Mouse (Mus musculus) spleen, adult 2 months (tissue): Measurements from ENCODE around the gene Fcgbp. TPM values are rescaled to one million over a fixed set of nuclear protein-coding genes. Genes with fewer than 3 reads are reported as not detected.
A peak's percentile ranks its signal among the peaks of the same experiment; 100 is the strongest.
"Not testable (repeated sequence)": the region's sequence is repeated elsewhere in the genome, so short reads cannot be mapped to it uniquely, and the experiment has no call there.

Experiments
- DNase-seq, 2 experiments: peaks; one replicate each; pipeline versions ENCODE4 v3.0.0 to v3.0.0-alpha.2; 2012 to 2021; ENCODE audit warnings: low spot score in 2 of 2, low read depth in 1 of 2
- H3K27ac ChIP-seq: fragments of 200-500 bp; 2 replicates; pipeline ENCODE4 v1.5.1; 2012; ENCODE audit warnings: low read length, inconsistent platforms; ENCODE audit not compliant: insufficient read depth
- H3K27me3 ChIP-seq: fragments of 200-500 bp; 2 replicates; pipeline ENCODE4 v1.6.1; 2012; ENCODE audit warnings: mild to moderate bottlenecking, moderate library complexity, low read length, inconsistent platforms; ENCODE audit not compliant: control insufficient read depth, insufficient read depth
- H3K36me3 ChIP-seq: fragments of 200-500 bp; 2 replicates; pipeline ENCODE4 v1.6.1; 2012; ENCODE audit warnings: mild to moderate bottlenecking, low read length, inconsistent platforms; ENCODE audit not compliant: control insufficient read depth, insufficient read depth
- H3K4me1 ChIP-seq: fragments of 200-500 bp; 2 replicates; pipeline ENCODE4 v1.6.1; 2011; ENCODE audit warnings: inconsistent platforms; ENCODE audit not compliant: control insufficient read depth, insufficient read depth, insufficient read length
- H3K4me3 ChIP-seq: fragments of 200-500 bp; 2 replicates; pipeline ENCODE4 v1.5.1; 2011; ENCODE audit warnings: mild to moderate bottlenecking, inconsistent platforms; ENCODE audit not compliant: insufficient read depth, insufficient read length; ENCODE audit errors: extremely low read depth
- CTCF ChIP-seq: fragments of 200-500 bp; IDR thresholded peaks from 2 replicates; pipeline ENCODE4 v1.5.1; 2011; ENCODE audit warnings: mild to moderate bottlenecking, inconsistent platforms; ENCODE audit not compliant: insufficient read depth, insufficient read length, insufficient replicate concordance; ENCODE audit errors: extremely low read depth
- POLR2A ChIP-seq: fragments of 200-500 bp; IDR thresholded peaks from 2 replicates; pipeline ENCODE4 v1.6.1; 2011; ENCODE audit warnings: low read depth, low read length, inconsistent platforms
- WGBS: fragments of 180-500 bp; shearing (Covaris S2); methylation state at CpG from one replicate; pipeline ENCODE4 v1.1.7; 2018; 5-methylcytosine and 5-hydroxymethylcytosine counted together
- polyA plus RNA-seq: library from polyadenylated mRNA; depleted of rRNA; stranded (reverse); fragments of >200 nt; gene quantifications from 2 replicates; pipeline ENCODE4 v1.2.3, GENCODE M21; 2012

The Fcgbp gene
- polyA plus RNA-seq, 1 experiment, result 0.46 TPM

- peak in 1 of 2 experiments; percentile 35 for DNase-seq
- Histone ChIP-seq H3K4me1 (no peaks in the 10 kb centered on the region), H3K4me3 (no peak overlapping the region), H3K27ac (no peak overlapping the region), H3K27me3 (no peaks in the 10 kb centered on the region), H3K36me3 (no peaks in the 10 kb centered on the region)
- TF ChIP-seq CTCF, result 0 out of 2 replicates have a peak, but pooled peaks have one; percentile 16
- no peak for TF ChIP-seq POLR2A
- 11% methylated on average over 13 of the region's 13 CpGs for WGBS
Observed at GRCm38 (mm10) chr7:28151584-28152221, 80.7 kb downstream of the Fcgbp start.

DNA sequence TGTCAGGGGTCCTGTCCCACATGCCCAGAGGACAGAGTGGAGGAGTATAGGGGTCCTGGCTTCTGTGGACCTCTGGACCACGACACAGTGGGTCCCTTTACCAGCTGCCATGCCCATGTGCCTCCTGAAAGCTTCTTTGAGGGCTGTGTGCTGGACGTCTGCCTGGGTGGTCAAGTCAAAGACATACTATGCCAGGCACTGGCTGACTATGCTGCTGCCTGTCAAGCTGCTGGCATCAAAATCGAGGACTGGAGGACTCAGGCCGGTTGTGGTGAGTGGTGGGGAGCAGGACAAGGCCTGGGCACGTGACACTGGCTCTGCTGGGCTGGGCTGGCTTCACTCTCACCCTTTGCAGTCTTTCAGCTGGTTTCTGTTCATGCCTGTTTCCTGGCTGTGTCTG lies 82.6 kb downstream of the Fcgbp start:
- 37% methylated on average over 5 of the region's 5 CpGs for WGBS
- not testable (repeated sequence) for H3K36me3 ChIP-seq, H3K27ac ChIP-seq, H3K4me3 ChIP-seq, H3K4me1 ChIP-seq, DNase-seq, H3K27me3 ChIP-seq

DNA sequence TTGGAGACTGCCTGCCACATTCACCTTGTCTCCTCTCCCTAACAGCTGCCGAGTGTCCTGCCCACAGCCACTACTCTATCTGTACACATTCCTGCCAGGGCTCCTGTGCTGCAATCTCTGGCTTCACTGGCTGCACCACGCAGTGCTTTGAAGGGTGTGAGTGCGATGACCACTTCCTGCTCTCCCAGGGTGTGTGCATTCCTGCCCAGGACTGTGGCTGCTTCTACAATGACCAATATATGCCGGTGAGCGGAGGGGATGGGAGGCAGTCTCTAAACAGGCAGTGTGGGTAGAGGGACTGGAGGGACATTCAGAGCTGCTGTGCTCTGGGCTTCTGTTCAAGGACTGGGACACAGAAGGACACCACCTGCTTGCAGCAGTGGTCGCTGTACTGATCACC lies 88.3 kb downstream of the Fcgbp start:
- 33% methylated on average over 6 of the region's 6 CpGs for WGBS
- TF ChIP-seq CTCF, result no peak
- TF ChIP-seq POLR2A, result no peak

DNA sequence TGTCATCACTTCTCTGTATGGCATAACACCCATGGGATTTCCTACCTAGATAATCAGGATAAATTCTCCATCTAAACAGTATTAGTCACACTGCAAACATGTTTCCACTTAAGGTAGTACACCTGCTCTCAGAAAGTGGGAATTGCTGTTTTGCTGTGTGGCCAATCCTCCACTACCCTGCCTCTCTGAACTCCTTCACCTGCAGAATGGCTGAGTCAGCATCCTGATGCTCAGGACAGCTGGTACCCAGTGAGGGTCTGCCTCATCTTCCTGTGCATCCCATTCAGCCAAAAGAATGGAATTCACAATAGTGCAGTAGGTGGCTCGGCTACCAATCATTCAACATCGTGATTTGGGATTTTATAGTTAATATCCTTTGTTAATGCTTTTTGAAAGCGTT lies 88.9 kb downstream of the Fcgbp start:
- H3K4me3 ChIP-seq, result no peak overlapping the region
- no peak overlapping the region for H3K27ac ChIP-seq
- H3K4me1 ChIP-seq, result no peaks in the 10 kb centered on the region
- 81% methylated on average over 3 of the region's 3 CpGs for WGBS
- no peak for DNase-seq
- TF ChIP-seq CTCF (no peak), POLR2A (no peak)
- H3K36me3 ChIP-seq, result no peaks in the 10 kb centered on the region
- H3K27me3 ChIP-seq, result no peaks in the 10 kb centered on the region

More for the DNA sequence above, 88.3 kb downstream of the Fcgbp start:
- H3K4me3 ChIP-seq, result no peak overlapping the region
- no peaks in the 10 kb centered on the region for H3K27me3 ChIP-seq
- no peaks in the 10 kb centered on the region for H3K4me1 ChIP-seq
- H3K27ac ChIP-seq, result no peak overlapping the region
- no peaks in the 10 kb centered on the region for H3K36me3 ChIP-seq
- no peak for DNase-seq

- 58% methylated on average over 9 of the region's 9 CpGs for WGBS
- Histone ChIP-seq H3K27me3 (no peaks in the 10 kb centered on the region), H3K36me3 (no peaks in the 10 kb centered on the region), H3K4me1 (no peaks in the 10 kb centered on the region), H3K4me3 (no peak overlapping the region), H3K27ac (no peak overlapping the region)
- DNase-seq, result no peak
- TF ChIP-seq CTCF, result no peak
- no peak for TF ChIP-seq POLR2A
Observed at GRCm38 (mm10) chr7:28161163-28161749, 90.2 kb downstream of the Fcgbp start.

DNA sequence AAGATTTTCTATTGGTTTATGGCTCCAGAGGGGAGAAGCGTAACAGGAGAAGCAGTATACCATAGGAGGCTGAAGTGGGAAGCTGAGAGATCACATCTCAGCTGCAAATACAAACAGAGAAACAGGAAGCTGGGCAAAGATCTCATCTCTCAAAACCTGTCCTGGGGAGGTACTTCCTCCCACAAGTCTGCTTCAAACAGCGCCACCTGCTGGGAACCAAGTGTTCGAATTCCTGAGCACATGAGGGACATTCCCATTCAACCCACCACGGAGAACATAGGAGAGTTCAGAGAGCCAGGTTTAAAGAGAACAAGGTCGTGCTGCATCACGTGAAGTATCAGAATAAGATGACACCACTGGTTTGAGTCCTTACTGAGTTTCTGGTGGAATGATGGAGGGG lies 94.4 kb downstream of the Fcgbp start:
- no peaks in the 10 kb centered on the region for H3K36me3 ChIP-seq
- peaks cover 3% of the 10 kb centered on the region for H3K4me1 ChIP-seq
- no peaks in the 10 kb centered on the region for H3K27me3 ChIP-seq
- no peak overlapping the region for H3K27ac ChIP-seq
- no peak for DNase-seq
- no peak overlapping the region for H3K4me3 ChIP-seq
- no peak for TF ChIP-seq CTCF
- 84% methylated on average over 6 of the region's 6 CpGs for WGBS

DNA sequence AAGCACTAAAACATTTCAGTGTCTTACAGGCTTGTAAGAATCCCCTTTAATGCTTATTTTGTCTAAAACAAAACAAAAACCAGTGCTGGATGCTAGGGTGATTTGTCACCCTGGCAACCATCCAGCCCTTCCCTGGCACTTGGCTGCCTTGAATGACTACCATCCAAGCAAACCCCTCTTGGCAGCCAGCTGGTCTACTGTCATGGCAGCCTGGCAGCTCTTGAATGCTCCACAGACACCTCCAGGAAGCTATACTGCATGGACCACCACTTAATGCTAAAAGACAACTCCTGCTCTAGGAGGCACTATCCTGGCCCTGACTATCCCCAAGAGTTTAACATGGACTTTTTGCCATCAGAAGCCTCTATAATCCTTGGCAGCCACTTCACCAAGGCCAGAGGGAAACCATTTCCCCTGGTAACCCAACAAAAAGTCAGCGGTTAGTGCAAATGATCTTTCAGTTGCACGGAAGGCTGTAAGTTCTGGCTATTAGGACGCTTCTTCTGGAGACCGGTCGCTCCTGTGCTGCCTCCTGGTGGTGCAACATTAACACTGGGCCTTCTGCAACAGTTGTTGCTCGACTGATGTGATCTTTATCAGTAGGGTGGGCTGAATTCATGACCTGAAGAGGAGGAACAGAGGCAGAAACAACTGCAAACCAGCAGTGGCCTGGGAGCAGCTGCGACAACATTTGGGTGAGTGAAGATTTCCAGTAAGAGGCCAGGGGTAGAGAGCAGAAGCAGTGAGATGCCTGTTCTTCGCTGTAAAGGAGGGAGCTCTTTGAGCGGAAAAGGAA lies 97.5 kb downstream of the Fcgbp start:
- H3K27ac ChIP-seq, result peak overlapping the region; percentile 50
- H3K36me3 ChIP-seq, result no peaks in the 10 kb centered on the region
- DNase-seq, result peak; percentile 60 to 73
- no peaks in the 10 kb centered on the region for H3K27me3 ChIP-seq
- H3K4me1 ChIP-seq, result peaks cover 7% of the 10 kb centered on the region
- H3K4me3 ChIP-seq, result peak overlapping the region; percentile 90
- TF ChIP-seq POLR2A, result no peak; the same call in 1 of the 2 replicates
- TF ChIP-seq CTCF, result peak; percentile 79; the same call in 1 of the 2 replicates
- 2% methylated on average over 9 of the region's 9 CpGs for WGBS
